Mouse (Mus musculus) forebrain, postnatal 0 days (tissue): ENCODE results near the gene Tmem161b. TPM values are rescaled to one million over a fixed set of nuclear protein-coding genes. Genes with fewer than 3 reads are reported as not detected.
"Not testable (repeated sequence)": the region's sequence is repeated elsewhere in the genome, so short reads cannot be mapped to it uniquely, and the experiment has no call there.

Source experiments
- ATAC-seq: fragments of 200-750 bp; cut with Nextera tagmentation; 2 replicates; pipeline ENCODE4 v1.8.0; 2017; ENCODE audit warnings: mild to moderate bottlenecking, moderate library complexity
- DNase-seq: peaks from one replicate; pipeline ENCODE4 v3.0.0-alpha.2; 2015
- H3K27ac ChIP-seq: fragments of 300-500 bp; sonication (generic); 2 replicates; pipeline ENCODE4 v1.5.1; 2014; ENCODE audit warnings: low read depth, mild to moderate bottlenecking, antibody characterized with exemption, low read length, moderate library complexity, mixed read lengths
- H3K27me3 ChIP-seq: fragments of 300-500 bp; sonication (generic); 2 replicates; pipeline ENCODE4 v1.6.1; 2014; ENCODE audit warnings: mild to moderate bottlenecking, low read length, mixed read lengths; ENCODE audit not compliant: insufficient read depth
- H3K36me3 ChIP-seq: fragments of 300-500 bp; sonication (generic); 2 replicates; pipeline ENCODE4 v1.6.1; 2014; ENCODE audit warnings: mild to moderate bottlenecking, moderate library complexity; ENCODE audit not compliant: insufficient read depth
- H3K4me1 ChIP-seq: fragments of 300-500 bp; sonication (generic); 2 replicates; pipeline ENCODE4 v1.6.1; 2014; ENCODE audit warnings: antibody characterized with exemption; ENCODE audit not compliant: insufficient read depth
- H3K4me2 ChIP-seq: fragments of 300-500 bp; sonication (generic); 2 replicates; pipeline ENCODE4 v1.6.1; 2014; ENCODE audit warnings: low read depth, mild to moderate bottlenecking, moderate library complexity
- H3K4me3 ChIP-seq: fragments of 300-500 bp; sonication (generic); 2 replicates; pipeline ENCODE4 v1.5.1; 2014; ENCODE audit warnings: low read depth, low read length, mixed read lengths
- H3K9ac ChIP-seq: fragments of 300-500 bp; sonication (generic); 2 replicates; pipeline ENCODE4 v1.6.1; 2014; ENCODE audit warnings: mild to moderate bottlenecking
- H3K9me3 ChIP-seq: fragments of 300-500 bp; sonication (generic); 2 replicates; pipeline ENCODE4 v1.6.1; 2016; ENCODE audit warnings: low read length
- CTCF ChIP-seq: sonication (generic); IDR thresholded peaks from 2 replicates; pipeline ENCODE4 v1.5.1; 2016; ENCODE audit warnings: antibody characterized with exemption, control low read depth, low read depth
- WGBS: fragments of 180-500 bp; shearing (Covaris S2); extraction: QIAGEN DNeasy Blood & Tissue Kit; methylation state at CpG from one replicate; pipeline ENCODE4 v1.1.7; 2014; 5-methylcytosine and 5-hydroxymethylcytosine counted together
- polyA plus RNA-seq: library from polyadenylated mRNA; unstranded; fragments of >200 nt; fragmentation: Nextera tagmentation; extraction: Ambion mirVana; gene quantifications from 2 replicates; pipeline ENCODE4 v1.2.1, GENCODE M21; 2015
- total RNA-seq: library from RNA; depleted of rRNA; stranded (reverse); fragments of >200 nt; gene quantifications from 2 replicates; pipeline ENCODE4 v1.2.3, GENCODE M21; 2014; rRNA removed

The Tmem161b gene
- total RNA-seq (32.1 and 35.6 TPM in 2 replicates), polyA plus RNA-seq (20.4 and 22.2 TPM in 2 replicates)

DNA sequence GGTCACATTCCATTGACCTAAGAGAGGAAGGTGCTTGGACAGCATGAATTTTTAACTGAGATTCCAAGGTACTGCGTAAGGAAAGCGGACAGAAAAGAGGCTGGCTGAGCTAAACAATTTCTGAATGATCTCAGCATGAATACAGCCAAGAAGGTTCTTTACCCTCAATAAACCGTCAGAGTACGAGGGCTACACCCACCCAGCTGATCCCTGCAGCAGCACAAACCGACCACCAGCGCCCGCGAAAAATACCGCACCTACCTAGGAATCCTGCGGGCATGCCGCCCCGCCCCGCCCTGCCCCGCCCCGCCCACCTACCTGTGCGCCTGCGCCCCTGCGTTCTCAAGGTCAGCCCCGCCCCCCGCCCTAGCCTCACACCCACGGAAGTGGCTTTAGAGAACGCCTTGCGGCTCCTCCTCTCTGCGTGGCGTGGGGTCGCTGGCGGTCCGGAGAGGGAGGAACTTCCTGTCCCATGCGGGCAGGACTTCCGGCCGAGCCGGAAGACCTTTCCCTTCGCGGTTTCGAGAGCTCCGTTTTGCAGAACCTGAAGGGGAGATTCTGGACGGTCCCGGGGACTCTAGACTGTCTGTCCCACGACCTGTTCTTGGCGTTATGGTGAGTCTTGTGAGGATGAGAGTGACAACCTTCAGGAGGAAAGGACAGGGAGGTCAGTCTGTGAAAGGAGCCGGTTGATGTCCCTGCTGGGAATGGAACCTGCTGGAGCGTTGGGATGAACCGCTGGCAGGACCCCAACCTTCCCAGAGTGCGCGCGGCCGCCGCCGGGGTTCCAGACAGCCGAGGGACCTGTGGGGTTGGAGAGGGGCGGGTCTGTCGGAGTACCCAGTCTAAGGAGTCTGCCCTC, at the start of gene Tmem161b:
TSS of gene Tmem161b (plus strand) at position 477 of the 862 bp plus-strand sequence.
- Histone ChIP-seq H3K4me1 (peaks cover 19% of the 10 kb centered on the region), H3K9ac (peak within 1 kb of the TSS; percentile 77), H3K4me2 (peak within 1 kb of the TSS; percentile 90), H3K4me3 (peak within 1 kb of the TSS; percentile 81), H3K27ac (peak within 1 kb of the TSS; percentile 89), H3K27me3 (no peaks in the 10 kb centered on the region), H3K9me3 (no peaks in the 10 kb centered on the region), H3K36me3 (no peaks in the 10 kb centered on the region)
- peak; percentile 11; the same call in 1 of the 2 replicates for TF ChIP-seq CTCF
- ATAC-seq (peak; percentile 97), DNase-seq (peak; percentile 89)
- 2% methylated on average over 50 of the region's 52 CpGs for WGBS

DNA sequence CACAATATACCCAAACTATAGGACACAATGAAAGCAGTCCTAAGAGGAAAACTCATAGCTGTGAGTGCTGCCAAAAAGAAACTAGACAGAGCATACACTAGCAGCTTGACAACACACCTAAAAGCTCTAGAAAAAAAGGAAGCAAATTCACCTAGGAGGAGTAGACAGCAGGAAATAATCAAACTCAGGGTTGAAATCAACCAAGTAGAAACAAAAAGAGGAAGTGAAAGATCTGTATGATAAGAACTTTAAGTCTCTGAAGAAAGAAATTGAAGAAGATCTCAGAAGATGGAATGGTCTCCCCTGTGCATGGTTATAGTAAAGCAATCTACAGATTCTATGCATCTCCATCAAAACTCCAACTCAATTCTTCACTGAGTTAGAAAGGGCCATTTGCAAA, 36.3 kb upstream of the Tmem161b start:
- not testable (repeated sequence) for H3K27me3 ChIP-seq, ATAC-seq, H3K4me3 ChIP-seq, H3K4me1 ChIP-seq, H3K36me3 ChIP-seq, H3K4me2 ChIP-seq, H3K27ac ChIP-seq, H3K9ac ChIP-seq, H3K9me3 ChIP-seq, DNase-seq

DNA sequence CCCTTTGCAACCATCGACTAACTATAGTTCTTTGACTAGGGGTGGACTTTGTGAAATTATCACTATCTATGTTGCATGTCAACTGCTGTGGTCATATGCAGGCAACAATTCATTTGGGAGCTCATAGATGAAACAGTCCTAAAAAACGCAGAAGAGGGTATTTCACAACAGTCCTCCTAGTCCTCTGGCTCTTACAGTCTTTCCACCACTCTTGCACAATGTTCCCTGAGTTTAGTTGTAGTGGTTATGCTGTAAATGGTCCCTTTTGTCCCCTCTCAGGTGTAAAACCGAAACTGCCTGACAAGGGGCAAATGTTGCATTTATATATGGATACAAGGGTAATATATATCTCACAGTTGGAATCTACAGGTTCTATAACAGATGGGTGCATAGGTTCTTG, 29.4 kb upstream of the Tmem161b start:
- H3K27ac ChIP-seq: no peak overlapping the region
- H3K9me3 ChIP-seq: no peaks in the 10 kb centered on the region
- no peak overlapping the region for H3K4me2 ChIP-seq
- ATAC-seq (no peak), DNase-seq (no peak)
- no peaks in the 10 kb centered on the region for H3K27me3 ChIP-seq
- no peaks in the 10 kb centered on the region for H3K4me1 ChIP-seq
- no peak for TF ChIP-seq CTCF
- H3K36me3 ChIP-seq: no peaks in the 10 kb centered on the region
- no peak overlapping the region for H3K9ac ChIP-seq
- 87% methylated on average over 3 of the region's 3 CpGs for WGBS
- H3K4me3 ChIP-seq: no peak overlapping the region

DNA sequence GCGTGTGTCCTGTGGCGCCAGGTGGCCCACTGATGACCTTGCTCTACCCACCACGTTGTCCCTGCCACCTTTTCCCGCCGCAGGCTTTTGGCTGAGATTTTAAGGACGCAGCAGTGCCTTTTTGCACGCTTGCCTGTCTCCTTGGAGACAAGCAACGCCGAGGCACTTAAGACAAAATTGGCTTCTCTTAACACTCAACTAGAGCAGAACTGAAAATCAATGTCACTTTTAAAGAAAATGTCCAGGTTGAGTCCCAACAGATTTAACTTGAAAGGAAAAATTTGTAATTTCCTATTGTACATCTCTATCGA, 541 bp downstream of the Tmem161b start:
- TF ChIP-seq CTCF: no peak
- Histone ChIP-seq H3K4me1 (peaks cover 19% of the 10 kb centered on the region), H3K4me2 (peak overlapping the region; percentile 90), H3K9ac (peak overlapping the region; percentile 77), H3K27ac (peak overlapping the region; percentile 89), H3K9me3 (no peaks in the 10 kb centered on the region), H3K36me3 (no peaks in the 10 kb centered on the region), H3K27me3 (no peaks in the 10 kb centered on the region), H3K4me3 (peak overlapping the region; percentile 81)
- DNase-seq (peak; percentile 70), ATAC-seq (peak; percentile 38; the same call in 1 of the 2 replicates)
- 2% methylated on average over 10 of the region's 10 CpGs for WGBS

- DNase-seq (no peak), ATAC-seq (no peak)
- Histone ChIP-seq H3K9me3 (no peaks in the 10 kb centered on the region), H3K27me3 (no peaks in the 10 kb centered on the region), H3K27ac (peak overlapping the region; percentile 89), H3K4me2 (peak overlapping the region; percentile 90), H3K4me1 (peaks cover 19% of the 10 kb centered on the region), H3K36me3 (no peaks in the 10 kb centered on the region), H3K4me3 (peak overlapping the region; percentile 81), H3K9ac (peak overlapping the region; percentile 77)
- WGBS: 40% methylated on average over 5 of the region's 5 CpGs
- TF ChIP-seq CTCF: no peak
Observed at GRCm38 (mm10) chr13:84223018-84223417, 922 bp downstream of the Tmem161b start.

DNA sequence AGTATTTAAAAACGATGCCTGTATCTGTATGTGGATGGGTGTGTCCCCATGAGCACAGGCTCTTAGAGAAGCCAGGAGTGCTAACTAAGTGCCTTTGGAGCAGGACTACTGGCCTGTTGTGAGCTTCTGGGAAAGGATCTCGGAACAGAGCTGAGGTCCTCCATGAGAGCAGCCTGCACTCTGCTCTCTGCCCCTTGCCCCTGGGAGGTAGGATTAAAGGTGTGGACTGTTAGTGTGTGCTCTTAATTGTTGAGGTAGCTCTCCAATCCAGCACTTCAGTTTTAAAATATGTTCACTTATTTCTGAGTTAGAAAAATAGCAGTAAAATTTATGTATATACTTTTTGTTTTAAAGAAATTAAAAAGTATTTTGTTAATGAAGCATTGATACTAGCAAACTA, 11.9 kb downstream of the Tmem161b start:
- Histone ChIP-seq H3K27me3 (no peaks in the 10 kb centered on the region), H3K4me2 (no peak overlapping the region), H3K36me3 (0 out of 2 replicates have a peak, but pooled peaks cover 5% of the 10 kb centered on the region), H3K9ac (no peak overlapping the region), H3K27ac (no peak overlapping the region), H3K4me3 (no peak overlapping the region), H3K9me3 (peaks cover 17% of the 10 kb centered on the region; the same call in 1 of the 2 replicates), H3K4me1 (no peaks in the 10 kb centered on the region)
- no peak for ATAC-seq
- 88% methylated on average over 2 of the region's 2 CpGs for WGBS
- DNase-seq: no peak
- no peak for TF ChIP-seq CTCF

DNA sequence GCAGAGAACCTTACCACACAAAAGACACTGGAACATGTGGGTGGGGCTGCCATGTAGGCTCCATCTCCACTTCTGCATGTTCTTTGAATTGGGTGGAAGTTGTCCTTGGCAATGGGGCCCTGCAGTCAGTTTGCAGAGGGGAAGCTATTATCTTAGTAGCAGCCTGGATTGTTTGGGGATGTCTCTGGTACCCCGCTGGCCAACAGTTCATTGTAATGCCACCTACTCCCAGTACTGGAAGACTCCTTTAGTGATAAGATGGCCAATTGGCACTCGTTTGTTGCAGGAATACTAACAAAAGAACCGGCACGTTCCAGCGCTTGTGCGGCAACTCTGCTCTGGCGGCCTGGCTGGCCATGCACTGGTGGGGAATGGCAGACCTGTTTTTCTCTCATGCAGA, 14.7 kb downstream of the Tmem161b start:
- Histone ChIP-seq H3K27ac (no peak overlapping the region), H3K9ac (no peak overlapping the region), H3K4me1 (no peaks in the 10 kb centered on the region), H3K36me3 (0 out of 2 replicates have a peak, but pooled peaks cover 5% of the 10 kb centered on the region), H3K9me3 (peaks cover 17% of the 10 kb centered on the region; the same call in 1 of the 2 replicates), H3K4me2 (no peak overlapping the region), H3K4me3 (no peak overlapping the region), H3K27me3 (no peaks in the 10 kb centered on the region)
- no peak for DNase-seq
- ATAC-seq: no peak
- WGBS: 96% methylated on average over 7 of the region's 7 CpGs
- no peak for TF ChIP-seq CTCF
